Mouse (Mus musculus) heart, adult 2 months (tissue): ENCODE data around the gene 2210017I01Rik. TPM values are rescaled to one million over a fixed set of nuclear protein-coding genes. Genes with fewer than 3 reads are reported as not detected.

Experiments
- DNase-seq, 2 experiments: peaks; one replicate each; pipeline ENCODE4 v3.0.0; 2021
- H3K27ac ChIP-seq: fragments of 200-600 bp; 2 replicates; pipeline ENCODE4 v1.8.1; 2022
- H3K27me3 ChIP-seq: fragments of 200-500 bp; 2 replicates; pipeline ENCODE4 v1.6.1; 2012; ENCODE audit warnings: mild to moderate bottlenecking, low read length, inconsistent platforms, mixed read lengths; ENCODE audit not compliant: control insufficient read depth, insufficient read depth
- H3K36me3 ChIP-seq: fragments of 200-500 bp; 2 replicates; pipeline ENCODE4 v1.6.1; 2012; ENCODE audit warnings: low read length, inconsistent platforms; ENCODE audit not compliant: control insufficient read depth, insufficient read depth
- H3K4me1 ChIP-seq: fragments of 200-500 bp; 2 replicates; pipeline ENCODE4 v1.6.1; 2011; ENCODE audit warnings: low read length; ENCODE audit not compliant: control insufficient read depth, insufficient read depth
- H3K4me3 ChIP-seq: fragments of 200-600 bp; 2 replicates; pipeline ENCODE4 v1.8.1; 2022
- H3K79me2 ChIP-seq: fragments of 200-500 bp; replicated peaks from 2 replicates; pipeline ENCODE4 v1.6.1; 2012; ENCODE audit warnings: mild to moderate bottlenecking, inconsistent platforms, low read length, moderate library complexity, mixed read lengths; ENCODE audit not compliant: control insufficient read depth, insufficient read depth
- H3K9ac ChIP-seq: fragments of 200-500 bp; 2 replicates; pipeline ENCODE4 v1.6.1; 2012; ENCODE audit warnings: low read depth, mild to moderate bottlenecking, control low read depth, inconsistent platforms, low read length, mixed read lengths
- CTCF ChIP-seq: fragments of 200-600 bp; IDR thresholded peaks from 2 replicates; pipeline ENCODE4 v1.8.1; 2022; ENCODE audit warnings: antibody characterized with exemption, mild to moderate bottlenecking, moderate library complexity
- EP300 ChIP-seq: fragments of 200-500 bp; IDR thresholded peaks from 2 replicates; pipeline ENCODE4 v1.6.1; 2011; ENCODE audit warnings: low read depth, low read length, control low read depth; ENCODE audit not compliant: insufficient read depth
- POLR2A ChIP-seq: fragments of 200-500 bp; IDR thresholded peaks from 2 replicates; pipeline ENCODE4 v1.6.1; 2011; ENCODE audit warnings: mild to moderate bottlenecking, low read depth, low read length, control low read depth; ENCODE audit not compliant: insufficient read depth
- WGBS: fragments of 180-500 bp; shearing (Covaris S2); methylation state at CpG from one replicate; pipeline ENCODE4 v1.1.7; 2018; 5-methylcytosine and 5-hydroxymethylcytosine counted together
- intact Hi-C: fragments of 180-260 bp; cut with DNase I; formaldehyde crosslinking; loops from one replicate; pipeline ENCODE4 v1.15.1; 2025
- long read RNA-seq: library from polyadenylated mRNA; stranded (forward); transcript quantifications from one replicate; pipeline ENCODE4 v2.0.0, GENCODE M21; 2021
- polyA plus RNA-seq: library from polyadenylated mRNA; depleted of rRNA; stranded (reverse); fragments of >200 nt; gene quantifications from 2 replicates; pipeline ENCODE4 v1.2.3, GENCODE M21; 2012; rRNA removed
- total RNA-seq, 2 experiments: library from RNA; stranded (reverse); gene quantifications; 2 replicates each; pipeline ENCODE4 v1.2.3; 2021

Gene 2210017I01Rik
- total RNA-seq (not detected), polyA plus RNA-seq (not detected in 2 replicates)
- long read RNA-seq = 0 reads

GRCm38 (mm10) chr3:92607392-92607791 lies at the start of gene 2210017I01Rik:
2210017I01Rik (minus strand) TSS chr3:92607492.
- H3K36me3 ChIP-seq = no peaks in the 10 kb centered on the region
- H3K4me1 ChIP-seq = no peaks in the 10 kb centered on the region
- no peaks in the 10 kb centered on the region for H3K27me3 ChIP-seq
- no peaks in the 10 kb centered on the region for H3K79me2 ChIP-seq
- no peak within 1 kb of the TSS for H3K9ac ChIP-seq
- no peak for DNase-seq
- intact Hi-C loops = loop anchor here (10.0 kb wide), 1 partner anchor 453 kb away; no protein-coding TSS in a partner anchor
- H3K27ac ChIP-seq = no peak within 1 kb of the TSS
- TF ChIP-seq EP300 (no peak), CTCF (no peak), POLR2A (no peak)
- no peak within 1 kb of the TSS for H3K4me3 ChIP-seq

- intact Hi-C loops = no loop called here
- no peaks in the 10 kb centered on the region for H3K36me3 ChIP-seq
- H3K4me1 ChIP-seq = no peaks in the 10 kb centered on the region
- no peaks in the 10 kb centered on the region for H3K79me2 ChIP-seq
- H3K27ac ChIP-seq = no peak within 1 kb of the TSS
- DNase-seq = no peak
- no peaks in the 10 kb centered on the region for H3K27me3 ChIP-seq
- H3K4me3 ChIP-seq = no peak within 1 kb of the TSS
- H3K9ac ChIP-seq = no peak within 1 kb of the TSS
- TF ChIP-seq POLR2A (no peak), CTCF (no peak), EP300 (no peak)
Observed at GRCm38 (mm10) chr3:92656826-92657225, 49.5 kb upstream of the 2210017I01Rik start, which contains the start of gene Lce1b. Lce1b (minus strand) TSS chr3:92656926.

- Histone ChIP-seq H3K9ac (no peak within 1 kb of the TSS), H3K79me2 (no peaks in the 10 kb centered on the region), H3K27ac (no peak within 1 kb of the TSS), H3K36me3 (no peaks in the 10 kb centered on the region), H3K27me3 (no peaks in the 10 kb centered on the region), H3K4me3 (no peak within 1 kb of the TSS), H3K4me1 (no peaks in the 10 kb centered on the region)
- no peak for DNase-seq
- WGBS = 76% methylated on average over 1 of the region's 1 CpGs
- TF ChIP-seq EP300 (no peak), CTCF (no peak), POLR2A (no peak)
- intact Hi-C loops = no loop called here
Observed at GRCm38 (mm10) chr3:92648207-92648606, 40.9 kb upstream of the 2210017I01Rik start, which contains the start of gene Lce1a1. Lce1a1 (minus strand) TSS chr3:92648307.

- 90% methylated on average over 15 of the region's 15 CpGs for WGBS
Observed at GRCm38 (mm10) chr3:92639854-92640253, 32.6 kb upstream of the 2210017I01Rik start.

GRCm38 (mm10) chr3:92638653-92638991 lies 31.3 kb upstream of the 2210017I01Rik start:
- Histone ChIP-seq H3K4me1 (no peaks in the 10 kb centered on the region), H3K27ac (no peak overlapping the region), H3K4me3 (no peak overlapping the region), H3K27me3 (no peaks in the 10 kb centered on the region), H3K79me2 (no peaks in the 10 kb centered on the region), H3K36me3 (no peaks in the 10 kb centered on the region), H3K9ac (no peak overlapping the region)
- WGBS = 72% methylated on average over 3 of the region's 3 CpGs
- intact Hi-C loops = no loop called here
- TF ChIP-seq CTCF (no peak), POLR2A (no peak)
- no peak for DNase-seq

More at GRCm38 (mm10) chr3:92639854-92640253, 32.6 kb upstream of the 2210017I01Rik start:
- Histone ChIP-seq H3K9ac (no peak overlapping the region), H3K27me3 (no peaks in the 10 kb centered on the region), H3K27ac (no peak overlapping the region), H3K36me3 (no peaks in the 10 kb centered on the region), H3K4me3 (no peak overlapping the region), H3K79me2 (no peaks in the 10 kb centered on the region), H3K4me1 (no peaks in the 10 kb centered on the region)
- no peak for TF ChIP-seq EP300
- TF ChIP-seq POLR2A = no peak
- TF ChIP-seq CTCF = no peak
- intact Hi-C loops = no loop called here
- DNase-seq = no peak

- intact Hi-C loops = no loop called here
- no peak for TF ChIP-seq EP300
- TF ChIP-seq CTCF = no peak
- no peak for TF ChIP-seq POLR2A
- H3K4me1 ChIP-seq = no peaks in the 10 kb centered on the region
- no peaks in the 10 kb centered on the region for H3K79me2 ChIP-seq
- no peak overlapping the region for H3K9ac ChIP-seq
- no peak overlapping the region for H3K27ac ChIP-seq
- no peak overlapping the region for H3K4me3 ChIP-seq
- WGBS = 51% methylated on average over 1 of the region's 1 CpGs
- DNase-seq = no peak
- H3K36me3 ChIP-seq = no peaks in the 10 kb centered on the region
- H3K27me3 ChIP-seq = no peaks in the 10 kb centered on the region
Observed at GRCm38 (mm10) chr3:92637745-92638652, 30.7 kb upstream of the 2210017I01Rik start.
